8 mouse cellular contexts compared by ENCODE assay signal in the genomic region with DNA sequence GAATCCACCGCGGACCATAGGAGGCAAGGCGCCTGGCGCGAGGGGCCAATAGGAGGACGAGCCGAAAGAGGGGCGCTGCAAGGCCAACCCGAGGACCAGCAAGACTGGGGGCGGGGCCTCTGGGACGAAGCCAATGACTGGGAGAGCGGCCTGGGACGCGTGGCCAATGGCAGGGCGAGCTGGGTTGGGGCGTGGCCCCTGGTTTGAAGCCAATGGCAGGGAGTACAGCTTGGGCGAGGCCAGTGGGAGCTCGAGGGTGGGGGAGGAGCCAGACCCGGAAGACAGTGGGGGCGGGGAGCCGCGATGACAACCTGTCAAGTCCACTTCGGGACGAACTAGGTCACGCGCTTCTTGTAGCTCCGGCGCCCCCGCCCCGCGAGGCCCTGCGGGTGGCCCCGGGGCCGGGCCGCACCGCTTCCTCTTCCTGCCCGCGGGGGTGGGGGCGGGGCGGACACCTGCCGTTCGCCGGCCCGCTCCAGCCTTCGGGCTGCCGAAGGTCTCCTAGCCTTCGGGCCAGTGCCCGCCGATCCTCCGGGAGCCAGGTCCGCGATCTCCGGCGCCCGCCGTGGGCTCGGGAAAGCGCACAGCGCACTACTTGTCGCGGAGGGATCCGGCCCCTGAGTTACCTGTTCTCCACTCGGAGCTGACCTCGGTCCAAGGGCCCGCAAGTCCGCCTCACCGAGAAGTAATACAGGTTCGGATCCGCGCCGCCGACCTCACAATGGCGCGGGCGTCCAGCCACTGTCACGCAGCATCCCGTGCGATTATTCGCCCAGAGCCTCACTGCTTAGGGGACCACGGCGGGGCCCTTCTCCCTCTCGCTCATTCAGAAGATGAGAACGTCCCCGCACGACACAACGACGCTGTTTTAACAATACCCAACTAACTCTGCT. TPM values are rescaled to one million over a fixed set of nuclear protein-coding genes. Genes with fewer than 3 reads are reported as not detected.
DNase-seq lines count a peak whose midpoint lies in the region; ATAC-seq lines count a peak whose summit lies in the region.

No protein-coding gene starts in this region.

- H3K4me1 ChIP-seq in intestine, embryonic 14.5 days (replicated peaks; ENCODE audit: control insufficient read depth, insufficient read depth, low read length), result peaks cover 5% of the 10 kb centered on the region

- no peaks in the 10 kb centered on the region for H3K27me3 ChIP-seq in intestine, embryonic 14.5 days (replicated peaks; ENCODE audit: control insufficient read depth, insufficient read depth, low read length)

- peak overlapping the region; percentile 67 for H3K4me2 ChIP-seq in intestine, embryonic 14.5 days (ENCODE audit: low read length)

- intact Hi-C loops in left cerebral cortex, postnatal 14 days (cut with DNase I), result loop anchor here (1.0 to 10.0 kb wide), 2 partner anchors 30 to 305 kb away; no protein-coding TSS in a partner anchor

- peak overlapping the region; percentile 94 for H3K27ac ChIP-seq in intestine, embryonic 14.5 days (ENCODE audit: low read depth)

- DNase-seq in adrenal gland, adult 18-20 months (ENCODE audit: low spot score in 2 of 2), result peak; percentile 98
- DNase-seq in embryo, embryonic 11 days, result peak; percentile 100
- peak; percentile 100 for DNase-seq in gastrocnemius, postnatal 25 days
- peak; percentile 98 for DNase-seq in intestine, embryonic 14.5 days (ENCODE audit: low spot score)
- peak; percentile 100 for DNase-seq in left cerebral cortex, postnatal 14 days (ENCODE audit: low spot score in 2 of 2)
- DNase-seq in mesoderm, embryonic 11.5 days (ENCODE audit: low read depth, low spot score), result peak; percentile 99
- peak; percentile 99 to 100 for DNase-seq in right cerebral cortex, postnatal 36 days (ENCODE audit: low spot score in 2 of 2)
- peak; percentile 100 for DNase-seq in yolk sac, embryonic 10.5 days (ENCODE audit: low spot score)

- H3K9me3 ChIP-seq in intestine, embryonic 14.5 days (ENCODE audit: control insufficient read depth, low read length), result no peaks in the 10 kb centered on the region

- H3K9ac ChIP-seq in intestine, embryonic 14.5 days (ENCODE audit: low read length), result peak overlapping the region; percentile 63

- H3K36me3 ChIP-seq in intestine, embryonic 14.5 days (ENCODE audit: control insufficient read depth, insufficient read depth, low read length), result no peaks in the 10 kb centered on the region

- peak overlapping the region; percentile 67 for H3K4me3 ChIP-seq in intestine, embryonic 14.5 days (ENCODE audit: low read depth, low read length)

- under 1% methylated on average over 75 of the region's 87 CpGs for WGBS in intestine, embryonic 14.5 days

- peak; percentile 99 for ATAC-seq in intestine, embryonic 14.5 days (replicated peaks; ENCODE audit: low FRiP score, low TSS enrichment, low read depth)

RNA-seq across cellular contexts. Expression of a gene that starts 13.9 kb away (rescaled TPM):
- under 1 TPM in 1 of 2 experiments, not detected in 1; 0.17 TPM for total RNA-seq in adrenal gland, adult 18-20 months (2021)
- total RNA-seq in gastrocnemius, postnatal 25 days (2021), result under 1 TPM in 1 of 2 experiments, not detected in 1; 0.27 TPM
- polyA plus RNA-seq in intestine, embryonic 14.5 days (2014; fragmentation: Nextera tagmentation; extraction: Ambion mirVana), result not detected in 2 replicates
- total RNA-seq in left cerebral cortex, postnatal 14 days (2021), result not detected

RNA-seq across cellular contexts. Expression of a gene that starts 31.2 kb away (rescaled TPM):
- total RNA-seq in adrenal gland, adult 18-20 months (2021), result 10 to 100 TPM; 45.0 to 49.1 TPM
- total RNA-seq in gastrocnemius, postnatal 25 days (2021), result 10 to 100 TPM; 27.4 to 29.1 TPM
- polyA plus RNA-seq in intestine, embryonic 14.5 days (2014; fragmentation: Nextera tagmentation; extraction: Ambion mirVana), result 19.7 and 20.7 TPM in 2 replicates
- total RNA-seq in left cerebral cortex, postnatal 14 days (2021), result 10 to 100 TPM; 63.9 to 69.4 TPM

Comparison
In these comparisons a context has a peak if more than half of its experiments do, and no peak if none do; other contexts are left out.
1. Peak in every context shown above with its lines: DNase-seq, ATAC-seq, H3K4me3 ChIP-seq and H3K27ac ChIP-seq.